In the genomic region with DNA sequence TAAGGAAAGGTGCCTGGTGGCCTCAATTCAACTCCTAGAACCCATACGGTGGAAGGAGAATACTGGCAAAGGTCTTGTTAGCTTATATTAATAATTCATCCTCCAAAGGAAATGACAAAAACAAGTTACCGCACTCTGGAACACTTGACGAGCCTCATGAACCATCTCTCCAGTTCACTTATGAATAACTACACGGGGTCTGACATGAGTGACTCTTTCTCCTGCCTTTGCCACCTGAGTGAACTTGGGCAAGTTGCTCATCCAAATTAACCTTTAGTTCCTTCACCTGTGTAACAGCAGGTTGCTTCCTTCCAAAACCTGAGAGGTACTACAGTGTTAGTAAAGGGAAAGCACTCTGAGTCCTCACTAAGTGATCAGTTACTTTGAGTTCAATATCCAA, we compare ENCODE assay signal across 16 mouse cellular contexts. TPM values are rescaled to one million over a fixed set of nuclear protein-coding genes. Genes with fewer than 3 reads are reported as not detected.
A peak's percentile ranks its signal among the peaks of the same experiment; 100 is the strongest.
DNase-seq lines count a peak whose midpoint lies in the region; ATAC-seq and TF ChIP-seq lines count a peak whose summit lies in the region.
"Had no signal": no experiment of that assay in that cellular context is flagged by ENCODE, and none has a peak within 500 bp of the region (broad histone marks: within the 10 kb centered on the region; RNA-seq: fewer than 3 reads in every experiment).

No protein-coding gene starts in this region.

- no peaks in the 10 kb centered on the region for H3K27me3 ChIP-seq in erythroblast, embryonic 14.5 days (ENCODE audit: control insufficient read depth)
- no peaks in the 10 kb centered on the region for H3K27me3 ChIP-seq in intestine, embryonic 14.5 days (replicated peaks; ENCODE audit: control insufficient read depth, insufficient read depth, low read length)
- H3K27me3 ChIP-seq in intestine, postnatal 0 days (replicated peaks; ENCODE audit: control insufficient read depth, insufficient read depth, low read length): no peaks in the 10 kb centered on the region
- no peaks in the 10 kb centered on the region for H3K27me3 ChIP-seq in neural tube, embryonic 13.5 days
- H3K27me3 ChIP-seq: CH12.LX; heart, embryonic 12.5 days; limb, embryonic 12.5 days had no signal

- no peak for TF ChIP-seq CTCF in intestine, postnatal 0 days (IDR thresholded peaks at IDR 0.05; ENCODE audit: low read depth)

- peak overlapping the region; percentile 30 for H3K4me3 ChIP-seq in erythroblast, embryonic 14.5 days (replicated peaks)
- no peak overlapping the region for H3K4me3 ChIP-seq in intestine, embryonic 14.5 days (ENCODE audit: low read depth, low read length)
- no peak overlapping the region for H3K4me3 ChIP-seq in intestine, postnatal 0 days (ENCODE audit: low read depth, low read length)
- peak overlapping the region; percentile 91; the same call in 1 of the 2 replicates for H3K4me3 ChIP-seq in neural tube, embryonic 13.5 days

- no peak overlapping the region for H3K27ac ChIP-seq in intestine, embryonic 14.5 days (ENCODE audit: low read depth)
- H3K27ac ChIP-seq in intestine, postnatal 0 days (ENCODE audit: low read depth, low read length): no peak overlapping the region
- no peak overlapping the region for H3K27ac ChIP-seq in neural tube, embryonic 13.5 days (replicated peaks)
- H3K27ac ChIP-seq: limb, embryonic 12.5 days had no signal

- H3K4me1 ChIP-seq in erythroblast, embryonic 14.5 days (ENCODE audit: control insufficient read depth): peaks cover 49% of the 10 kb centered on the region
- peaks cover 14% of the 10 kb centered on the region for H3K4me1 ChIP-seq in intestine, embryonic 14.5 days (replicated peaks; ENCODE audit: control insufficient read depth, insufficient read depth, low read length)
- H3K4me1 ChIP-seq in intestine, postnatal 0 days (replicated peaks; ENCODE audit: control insufficient read depth, insufficient read depth, low read length): no peaks in the 10 kb centered on the region
- H3K4me1 ChIP-seq in neural tube, embryonic 13.5 days (replicated peaks): peaks cover 38% of the 10 kb centered on the region

- H3K4me2 ChIP-seq in intestine, embryonic 14.5 days (ENCODE audit: low read length): 0 out of 2 replicates have a peak overlapping the region, but pooled peaks have one; percentile 85
- no peak overlapping the region for H3K4me2 ChIP-seq in intestine, postnatal 0 days (replicated peaks; ENCODE audit: low read depth)
- H3K4me2 ChIP-seq in neural tube, embryonic 13.5 days: peak overlapping the region; percentile 76

- WGBS in intestine, embryonic 14.5 days: 94% methylated on average over 4 of the region's 4 CpGs
- 82% methylated on average over 4 of the region's 4 CpGs for WGBS in intestine, postnatal 0 days
- WGBS in neural tube, embryonic 13.5 days: 95% methylated on average over 4 of the region's 4 CpGs

- no peak for ATAC-seq in erythroblast, adult 5-6 weeks (replicated peaks; ENCODE audit: low FRiP score, poor library complexity, severe bottlenecking)
- no peak for ATAC-seq in intestine, embryonic 14.5 days (replicated peaks; ENCODE audit: low FRiP score, low TSS enrichment, low read depth)
- no peak for ATAC-seq in intestine, postnatal 0 days
- ATAC-seq in neural tube, embryonic 13.5 days (ENCODE audit: low read depth): no peak
- ATAC-seq: activated CD4-positive, CD25-positive, alpha-beta regulatory T cell, adult 4 months had no signal

- no peak for DNase-seq in intestine, embryonic 14.5 days (ENCODE audit: low spot score)
- DNase-seq in neural tube, embryonic 10.5 days (ENCODE audit: extremely low spot score, low spot score): no peak
- DNase-seq in spleen, adult 18-20 months: no peak
- DNase-seq in ovary, postnatal 14 days (ENCODE audit: low spot score): no peak
- DNase-seq: adrenal gland, postnatal 36 days; cerebellum, adult 9-10 months; gastrocnemius, postnatal 36 days; lung, postnatal 14 days had no signal

- H3K9ac ChIP-seq in intestine, embryonic 14.5 days (ENCODE audit: low read length): no peak overlapping the region
- H3K9ac ChIP-seq in intestine, postnatal 0 days (ENCODE audit: low read depth, low read length): no peak overlapping the region
- no peak overlapping the region for H3K9ac ChIP-seq in neural tube, embryonic 13.5 days

- no peaks in the 10 kb centered on the region for H3K9me3 ChIP-seq in erythroblast, embryonic 14.5 days (ENCODE audit: control insufficient read depth, low read length)
- H3K9me3 ChIP-seq in intestine, embryonic 14.5 days (ENCODE audit: control insufficient read depth, low read length): no peaks in the 10 kb centered on the region
- no peaks in the 10 kb centered on the region for H3K9me3 ChIP-seq in intestine, postnatal 0 days (ENCODE audit: control insufficient read depth)
- no peaks in the 10 kb centered on the region; the same call in 1 of the 2 replicates for H3K9me3 ChIP-seq in neural tube, embryonic 13.5 days
- H3K9me3 ChIP-seq: heart, embryonic 12.5 days; limb, embryonic 12.5 days had no signal

- peaks cover 13% of the 10 kb centered on the region for H3K36me3 ChIP-seq in erythroblast, embryonic 14.5 days (ENCODE audit: control insufficient read depth)
- H3K36me3 ChIP-seq in intestine, embryonic 14.5 days (ENCODE audit: control insufficient read depth, insufficient read depth, low read length): no peaks in the 10 kb centered on the region
- H3K36me3 ChIP-seq in intestine, postnatal 0 days (ENCODE audit: control insufficient read depth, insufficient read depth): no peaks in the 10 kb centered on the region
- H3K36me3 ChIP-seq in neural tube, embryonic 13.5 days: peaks cover 7% of the 10 kb centered on the region; the same call in 1 of the 2 replicates

RNA-seq across cellular contexts. Expression of a gene that starts 2.4 kb away (rescaled TPM):
- 2.0 and 2.7 TPM in 2 replicates for polyA plus RNA-seq in erythroblast, embryonic 14.5 days (2012)
- total RNA-seq in erythroblast, adult 5-6 weeks (2015; ENCODE audit: low replicate concordance): 32.1 and 35.5 TPM in 2 replicates
- total RNA-seq in erythroblast, adult 5-6 weeks (2017; ENCODE audit: low replicate concordance): 54.5 and 59.6 TPM in 2 replicates
- polyA plus RNA-seq in intestine, embryonic 14.5 days (2014; fragmentation: Nextera tagmentation; extraction: Ambion mirVana): 36.2 and 39.6 TPM in 2 replicates
- polyA plus RNA-seq in intestine, postnatal 0 days (2015; fragmentation: Nextera tagmentation; extraction: Ambion mirVana): 15.4 and 16.5 TPM in 2 replicates
- polyA plus RNA-seq in neural tube, embryonic 13.5 days (2015; fragmentation: Nextera tagmentation; extraction: Ambion mirVana): 58.2 and 61.3 TPM in 2 replicates

RNA-seq across cellular contexts. Expression of a gene that starts 36.7 kb away (rescaled TPM):
- not detected in 2 replicates for polyA plus RNA-seq in erythroblast, embryonic 14.5 days (2012)
- total RNA-seq in erythroblast, adult 5-6 weeks (2015; ENCODE audit: low replicate concordance): 2.3 TPM in 1 of 2 replicates, not detected in the other
- 3.5 and 6.5 TPM in 2 replicates for total RNA-seq in erythroblast, adult 5-6 weeks (2017; ENCODE audit: low replicate concordance)
- 10.0 and 12.0 TPM in 2 replicates for polyA plus RNA-seq in intestine, embryonic 14.5 days (2014; fragmentation: Nextera tagmentation; extraction: Ambion mirVana)
- 90.2 and 105 TPM in 2 replicates for polyA plus RNA-seq in intestine, postnatal 0 days (2015; fragmentation: Nextera tagmentation; extraction: Ambion mirVana)
- 3.1 and 4.0 TPM in 2 replicates for polyA plus RNA-seq in neural tube, embryonic 13.5 days (2015; fragmentation: Nextera tagmentation; extraction: Ambion mirVana)
- total RNA-seq: CH12.LX had no signal

Comparison
In these comparisons a context has a peak if more than half of its experiments do, and no peak if none do; other contexts are left out.
1. H3K4me3 ChIP-seq: peak in erythroblast, embryonic 14.5 days (single experiment) and neural tube, embryonic 13.5 days (single experiment); none in intestine, embryonic 14.5 days (single experiment) and intestine, postnatal 0 days (single experiment).